Mouse (Mus musculus): ENCODE data around the gene Eloa.

DNA sequence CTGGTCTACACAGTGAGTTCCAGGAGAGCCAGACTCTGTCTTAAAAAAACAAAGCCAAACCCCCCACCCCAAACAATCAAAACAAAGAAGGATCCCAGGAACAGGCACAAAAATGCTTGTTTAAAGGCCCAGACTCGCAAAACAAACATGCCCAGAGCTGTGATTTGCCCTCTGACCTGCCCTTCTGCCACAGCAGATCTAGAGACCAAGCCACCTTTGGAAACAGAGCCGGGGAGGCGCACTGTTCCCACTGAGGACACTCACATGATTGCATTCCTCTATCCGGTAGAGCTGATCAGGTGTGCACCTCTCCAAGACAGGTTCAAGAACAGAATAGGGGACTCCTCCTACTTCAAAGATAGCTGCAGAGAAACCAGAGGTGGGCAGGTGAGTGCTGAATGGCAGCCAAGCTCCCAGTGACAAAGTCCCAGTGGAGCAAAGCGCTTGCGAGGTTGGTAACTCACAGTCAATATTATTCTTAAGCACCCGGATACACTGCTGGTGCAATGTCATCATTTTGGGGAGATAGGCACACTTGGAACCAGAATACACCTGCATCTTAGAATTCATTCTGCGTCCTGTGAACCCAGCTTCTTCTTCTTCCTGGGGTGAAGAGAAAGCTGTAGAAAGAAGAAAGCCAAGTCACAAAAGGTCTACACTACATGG, 12.6 kb downstream of the Eloa start:
- TF ChIP-seq POLR2A (IDR thresholded peaks at IDR 0.05; ENCODE audit: low read depth, low read length), result no peak
- TF ChIP-seq CTCF (IDR thresholded peaks at IDR 0.05; ENCODE audit: extremely low read depth, insufficient read length, insufficient replicate concordance, low read depth, low read length), result no peak
